Mouse (Mus musculus) bone marrow, adult 2 months (tissue): ENCODE measurements at regions not wholly inside any gene's neighbourhood (a gene's known extent, or its start where the extent isn't known, plus 50 kb on each side); places are given as distances from the start of the nearest gene placed in this dataset.

ENCODE experiments used
- H3K27ac ChIP-seq: fragments of 200-500 bp; 2 replicates; pipeline ENCODE4 v1.5.1; 2012; ENCODE audit warnings: low read depth, mild to moderate bottlenecking, control low read depth, inconsistent platforms, low read length; ENCODE audit not compliant: control insufficient read depth, poor library complexity, insufficient read depth
- H3K4me1 ChIP-seq: fragments of 200-500 bp; 2 replicates; pipeline ENCODE4 v1.6.1; 2011; ENCODE audit warnings: low read length; ENCODE audit not compliant: control insufficient read depth, insufficient read depth
- H3K4me3 ChIP-seq: fragments of 200-500 bp; replicated peaks from 2 replicates; pipeline ENCODE3; 2011; ENCODE audit warnings: mild to moderate bottlenecking, low read depth, low read length, control low read depth; ENCODE audit not compliant: control insufficient read depth
- CTCF ChIP-seq: fragments of 200-500 bp; IDR thresholded peaks from 2 replicates; pipeline ENCODE4 v1.5.1; 2011; ENCODE audit warnings: low read length, control low read depth; ENCODE audit not compliant: control insufficient read depth, insufficient read depth
- POLR2A ChIP-seq: fragments of 200-500 bp; IDR thresholded peaks from 2 replicates; pipeline ENCODE4 v1.6.1; 2011; ENCODE audit warnings: low read depth, mild to moderate bottlenecking, control low read depth, low read length, borderline replicate concordance; ENCODE audit not compliant: control insufficient read depth
- WGBS: fragments of 180-500 bp; shearing (Covaris S2); methylation state at CpG from one replicate; pipeline ENCODE4 v1.1.7; 2018; 5-methylcytosine and 5-hydroxymethylcytosine counted together

- Histone ChIP-seq H3K4me3 (no peak overlapping the region), H3K4me1 (no peaks in the 10 kb centered on the region), H3K27ac (no peak overlapping the region)
- WGBS, result 80% methylated on average over 5 of the region's 5 CpGs
- TF ChIP-seq POLR2A (no peak), CTCF (no peak)
These were observed 127.9 kb upstream of the Lnx1 start for GRCm38 (mm10) chr5:74830646-74831045.

DNA sequence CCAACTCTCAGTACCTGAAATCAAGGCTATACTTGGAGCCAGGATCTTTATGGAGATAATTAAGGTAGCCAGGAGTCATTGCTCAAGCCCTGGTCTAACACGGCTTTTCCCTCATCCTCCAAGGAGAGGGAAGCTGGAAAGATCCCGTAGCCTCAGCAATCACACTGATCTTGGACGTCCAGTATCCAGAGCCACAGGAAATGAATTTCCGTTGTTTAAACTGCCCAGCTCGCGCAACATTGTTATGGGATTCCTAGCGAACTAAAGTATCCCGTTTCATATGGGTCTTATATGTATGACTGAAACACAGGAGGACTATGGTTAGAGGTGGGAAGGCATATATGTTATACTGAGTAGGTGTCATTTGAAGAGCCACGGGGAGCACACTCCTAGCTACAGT, 126.3 kb upstream of the Lnx1 start:
- Histone ChIP-seq H3K4me1 (no peaks in the 10 kb centered on the region), H3K4me3 (no peak overlapping the region), H3K27ac (no peak overlapping the region)
- TF ChIP-seq POLR2A (no peak), CTCF (no peak)
- 83% methylated on average over 9 of the region's 9 CpGs for WGBS

- H3K27ac ChIP-seq, result no peak overlapping the region
- TF ChIP-seq CTCF, result no peak
- no peak for TF ChIP-seq POLR2A
- WGBS, result 60% methylated on average over 4 of the region's 4 CpGs
- H3K4me1 ChIP-seq, result no peaks in the 10 kb centered on the region
- H3K4me3 ChIP-seq, result no peak overlapping the region
These were observed 125.2 kb upstream of the Lnx1 start for GRCm38 (mm10) chr5:74827944-74828343.

GRCm38 (mm10) chr5:74825517-74826254, 123.0 kb upstream of the Lnx1 start:
- WGBS, result 68% methylated on average over 5 of the region's 5 CpGs
- no peaks in the 10 kb centered on the region for H3K4me1 ChIP-seq
- no peak overlapping the region for H3K27ac ChIP-seq
- TF ChIP-seq POLR2A, result no peak
- no peak for TF ChIP-seq CTCF
- no peak overlapping the region for H3K4me3 ChIP-seq

- H3K27ac ChIP-seq, result no peak overlapping the region
- no peaks in the 10 kb centered on the region for H3K4me1 ChIP-seq
- TF ChIP-seq POLR2A, result no peak
- 77% methylated on average over 7 of the region's 7 CpGs for WGBS
- H3K4me3 ChIP-seq, result no peak overlapping the region
These were observed 121.0 kb upstream of the Lnx1 start for GRCm38 (mm10) chr5:74823719-74824118.

DNA sequence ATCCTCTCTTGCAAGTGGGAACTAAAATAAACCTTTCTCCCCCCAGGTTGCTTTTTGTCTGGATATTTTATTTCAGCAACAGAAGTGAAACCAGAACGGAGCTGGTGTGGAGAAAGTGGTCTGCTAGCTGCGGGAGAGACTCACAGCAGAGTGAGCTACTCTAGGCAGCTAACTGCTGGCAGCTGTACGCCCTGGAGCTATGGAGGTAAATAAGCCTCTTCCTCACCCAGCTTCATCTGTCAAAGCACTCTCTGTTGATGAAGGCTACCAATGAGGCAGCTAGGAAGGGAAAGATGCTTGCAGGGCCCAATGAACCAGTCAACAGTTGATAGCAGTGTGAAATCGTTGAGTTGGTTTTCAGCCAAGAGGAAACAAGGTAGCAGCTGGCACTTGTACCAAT, 119.3 kb upstream of the Lnx1 start:
- 61% methylated on average over 4 of the region's 4 CpGs for WGBS
- TF ChIP-seq POLR2A (no peak), CTCF (no peak)
- H3K4me3 ChIP-seq, result no peak overlapping the region
- H3K27ac ChIP-seq, result no peak overlapping the region
- H3K4me1 ChIP-seq, result no peaks in the 10 kb centered on the region

DNA sequence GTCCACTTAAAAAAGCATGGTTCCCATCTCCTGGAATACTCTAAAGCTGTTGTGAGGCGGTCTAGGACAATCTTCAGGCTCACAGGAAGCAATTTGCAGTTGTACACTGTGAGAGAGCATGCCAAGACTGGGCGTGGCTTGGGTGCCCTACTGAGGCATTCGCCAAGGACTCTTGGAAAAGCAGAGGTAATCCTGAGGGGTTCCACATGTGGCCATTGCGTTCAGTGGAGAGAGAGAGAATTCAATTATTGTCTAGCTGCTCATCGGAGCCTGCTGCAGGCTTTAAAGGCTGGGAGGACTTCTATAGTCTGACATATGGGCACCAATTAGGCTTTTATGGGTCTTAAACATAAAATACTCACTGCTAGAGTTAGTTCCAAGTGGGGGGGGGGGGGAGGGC, 113.8 kb upstream of the Lnx1 start:
- WGBS, result 62% methylated on average over 5 of the region's 5 CpGs
- TF ChIP-seq CTCF, result no peak
- H3K4me3 ChIP-seq, result no peak overlapping the region
- no peak overlapping the region for H3K27ac ChIP-seq
- H3K4me1 ChIP-seq, result no peaks in the 10 kb centered on the region; the same call in 1 of the 2 replicates

- Histone ChIP-seq H3K27ac (no peak overlapping the region), H3K4me3 (no peak overlapping the region), H3K4me1 (no peaks in the 10 kb centered on the region; the same call in 1 of the 2 replicates)
- 52% methylated on average over 3 of the region's 3 CpGs for WGBS
- TF ChIP-seq CTCF, result no peak
These were observed 110.7 kb upstream of the Lnx1 start for GRCm38 (mm10) chr5:74813396-74813795.

DNA sequence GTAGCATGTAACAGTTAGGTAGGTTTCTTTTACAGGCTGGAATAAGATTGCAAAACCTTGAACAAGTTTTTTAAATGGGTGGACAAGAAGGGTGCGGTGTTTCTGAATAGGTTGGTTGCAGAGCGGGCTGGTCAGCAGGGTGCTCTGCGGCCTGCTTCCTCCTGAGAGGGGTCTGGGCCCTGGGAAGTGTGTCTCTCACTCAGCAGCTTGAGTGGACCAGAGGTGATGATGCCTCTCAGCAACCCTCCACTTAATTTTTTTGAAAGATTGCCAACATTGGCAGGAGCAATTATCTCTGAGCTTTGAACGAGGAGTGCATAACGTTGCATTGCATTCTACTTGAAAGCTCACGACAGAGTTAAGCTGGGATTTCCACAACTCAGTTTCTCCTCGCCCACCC, 108.3 kb upstream of the Lnx1 start:
- TF ChIP-seq POLR2A (no peak), CTCF (no peak)
- Histone ChIP-seq H3K4me3 (no peak overlapping the region), H3K27ac (no peak overlapping the region), H3K4me1 (no peaks in the 10 kb centered on the region; the same call in 1 of the 2 replicates)
- WGBS, result 84% methylated on average over 7 of the region's 7 CpGs
